Mouse (Mus musculus) kidney, adult 2 months (tissue): ENCODE results near the gene Armc8.

Source experiments
- CTCF ChIP-seq: fragments of 200-500 bp; conservative IDR thresholded peaks from 2 replicates; pipeline ENCODE4 v1.5.1; 2011; ENCODE audit warnings: low read depth, mild to moderate bottlenecking, control low read depth, low read length, moderate library complexity, mixed read lengths; ENCODE audit not compliant: insufficient read depth, insufficient read length
- POLR2A ChIP-seq: fragments of 200-500 bp; IDR thresholded peaks from one replicate; pipeline ENCODE4 v1.6.1; 2011; ENCODE audit warnings: low read depth, low read length, control low read depth

DNA sequence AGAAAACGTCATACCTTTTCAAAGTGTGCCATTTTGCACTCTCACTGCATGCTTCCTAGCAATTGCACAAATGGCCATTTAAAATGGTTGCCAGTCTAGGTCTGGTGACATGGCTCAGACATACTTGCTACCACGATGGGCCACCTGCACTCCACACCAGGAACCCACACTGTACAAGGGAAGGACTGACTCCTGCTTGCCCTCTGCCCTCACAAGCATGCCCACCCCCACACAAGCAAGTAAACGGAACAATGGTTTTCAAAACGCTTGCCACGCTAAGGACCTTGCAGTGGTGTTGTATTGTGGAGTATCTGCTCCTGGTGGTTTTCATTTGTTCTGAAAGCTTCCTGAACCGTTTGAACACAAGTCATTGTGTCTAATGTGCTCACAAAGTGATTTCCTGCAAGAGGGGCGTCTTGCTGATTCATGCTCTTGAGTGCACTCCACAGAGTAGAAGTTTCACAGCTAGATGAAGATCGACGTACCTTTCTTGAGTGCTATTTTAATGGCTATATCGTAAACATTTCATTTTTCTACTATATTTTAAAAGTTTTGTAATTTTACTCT, 76.0 kb downstream of the Armc8 start:
- TF ChIP-seq CTCF (no peak), POLR2A (no peak)
